Mouse (Mus musculus) urinary bladder, postnatal 10 days (tissue): ENCODE data around the gene Gm21748.
"Not testable (repeated sequence)": the region's sequence is repeated elsewhere in the genome, so short reads cannot be mapped to it uniquely, and the experiment has no call there.

ENCODE experiments used
- DNase-seq: peaks from one replicate; pipeline ENCODE4 v3.0.0; 2022; ENCODE audit warnings: low spot score

Gm21748 gene

DNA sequence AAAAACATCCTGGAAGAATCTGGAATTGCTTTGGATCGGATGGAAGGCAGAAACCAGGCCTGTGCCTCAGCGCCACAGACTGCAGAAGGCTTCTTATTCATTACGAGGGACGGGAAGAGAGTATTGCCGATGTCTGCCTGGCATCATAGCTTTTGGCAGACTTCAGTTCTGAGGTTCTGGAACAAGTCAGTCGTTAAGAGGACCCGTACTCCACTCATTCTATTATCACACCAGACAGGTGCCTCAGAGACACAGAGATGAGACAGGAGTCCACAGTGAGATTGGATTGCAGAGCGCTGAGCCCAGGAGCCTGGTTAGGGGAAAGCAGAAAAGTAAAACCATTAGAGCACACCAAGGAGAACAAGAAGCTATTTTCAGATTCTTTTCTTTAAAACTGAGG is at the start of gene Gm21748:
Gene Gm21748 (minus strand): TSS at position 101 of the 400 bp plus-strand sequence.
- not testable (repeated sequence) for DNase-seq
